Mouse (Mus musculus) liver, embryonic 16.5 days (tissue): ENCODE measurements around the gene Mcf2l. TPM values are rescaled to one million over a fixed set of nuclear protein-coding genes. Genes with fewer than 3 reads are reported as not detected.

Experiments
- ATAC-seq: fragments of 200-750 bp; cut with Nextera tagmentation; 2 replicates; pipeline ENCODE4 v1.8.0; 2017; ENCODE audit warnings: low read depth, mild to moderate bottlenecking, moderate number of reproducible peaks, moderate library complexity
- H3K27ac ChIP-seq: fragments of 300-500 bp; sonication (generic); 2 replicates; pipeline ENCODE4 v1.5.1; 2014; ENCODE audit warnings: mild to moderate bottlenecking, low read length
- H3K27me3 ChIP-seq: fragments of 300-500 bp; sonication (generic); 2 replicates; pipeline ENCODE4 v1.6.1; 2014; ENCODE audit warnings: low read depth, low read length, mixed read lengths; ENCODE audit not compliant: control insufficient read depth, insufficient read depth
- H3K36me3 ChIP-seq: fragments of 300-500 bp; sonication (generic); 2 replicates; pipeline ENCODE4 v1.6.1; 2014; ENCODE audit warnings: mild to moderate bottlenecking; ENCODE audit not compliant: control insufficient read depth, insufficient read depth
- H3K4me1 ChIP-seq: fragments of 300-500 bp; sonication (generic); 2 replicates; pipeline ENCODE4 v1.6.1; 2014; ENCODE audit warnings: low read depth, low read length, mixed read lengths; ENCODE audit not compliant: control insufficient read depth
- H3K4me2 ChIP-seq: fragments of 300-500 bp; sonication (generic); 2 replicates; pipeline ENCODE4 v1.6.1; 2014; ENCODE audit warnings: low read depth, low read length, mixed read lengths
- H3K4me3 ChIP-seq: fragments of 300-500 bp; sonication (generic); 2 replicates; pipeline ENCODE4 v1.5.1; 2014; ENCODE audit warnings: low read depth, mild to moderate bottlenecking, low read length
- H3K9ac ChIP-seq: fragments of 300-500 bp; sonication (generic); 2 replicates; pipeline ENCODE4 v1.6.1; 2014; ENCODE audit warnings: low read depth, low read length
- H3K9me3 ChIP-seq: fragments of 300-500 bp; sonication (generic); replicated peaks from 2 replicates; pipeline ENCODE4 v1.6.1; 2016; ENCODE audit warnings: low read length; ENCODE audit not compliant: control insufficient read depth
- WGBS: fragments of 180-500 bp; shearing (Covaris S2); extraction: QIAGEN DNeasy Blood & Tissue Kit; methylation state at CpG from one replicate; pipeline ENCODE4 v1.1.7; 2014; ENCODE audit not compliant: insufficient replicate concordance; 5-methylcytosine and 5-hydroxymethylcytosine counted together
- polyA plus RNA-seq: library from polyadenylated mRNA; unstranded; fragments of >200 nt; fragmentation: Nextera tagmentation; extraction: Ambion mirVana; gene quantifications from 2 replicates; pipeline ENCODE4 v1.2.1, GENCODE M21; 2015

The Mcf2l gene
- polyA plus RNA-seq, 1 experiment from 2014 or later = 1.3 TPM

DNA sequence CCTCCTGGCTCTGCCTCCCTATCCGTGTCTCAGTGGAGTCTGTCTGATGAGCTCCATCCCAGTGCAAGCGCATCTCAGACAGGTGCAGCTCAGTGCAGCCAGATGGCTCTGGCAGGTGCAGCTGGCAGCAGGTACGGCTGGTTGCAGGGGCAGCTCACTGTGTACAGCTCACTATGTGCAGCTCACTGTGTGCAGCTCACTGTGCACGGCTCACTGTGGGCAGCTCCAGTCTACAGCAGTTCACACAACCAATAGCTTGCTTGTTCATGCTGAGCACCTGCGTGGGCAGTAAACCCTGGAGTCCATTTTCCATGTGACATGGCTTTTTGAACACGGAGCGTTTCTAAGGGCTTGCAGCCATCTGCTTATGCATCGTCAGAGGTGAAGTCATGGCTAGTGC lies 54.4 kb downstream of the Mcf2l start:
- Histone ChIP-seq H3K9ac (no peak overlapping the region), H3K9me3 (no peaks in the 10 kb centered on the region), H3K4me1 (no peaks in the 10 kb centered on the region), H3K27me3 (peaks cover 7% of the 10 kb centered on the region), H3K36me3 (no peaks in the 10 kb centered on the region), H3K4me2 (no peak overlapping the region), H3K4me3 (no peak overlapping the region), H3K27ac (no peak overlapping the region)
- 68% methylated on average over 8 of the region's 8 CpGs for WGBS
- ATAC-seq = no peak

DNA sequence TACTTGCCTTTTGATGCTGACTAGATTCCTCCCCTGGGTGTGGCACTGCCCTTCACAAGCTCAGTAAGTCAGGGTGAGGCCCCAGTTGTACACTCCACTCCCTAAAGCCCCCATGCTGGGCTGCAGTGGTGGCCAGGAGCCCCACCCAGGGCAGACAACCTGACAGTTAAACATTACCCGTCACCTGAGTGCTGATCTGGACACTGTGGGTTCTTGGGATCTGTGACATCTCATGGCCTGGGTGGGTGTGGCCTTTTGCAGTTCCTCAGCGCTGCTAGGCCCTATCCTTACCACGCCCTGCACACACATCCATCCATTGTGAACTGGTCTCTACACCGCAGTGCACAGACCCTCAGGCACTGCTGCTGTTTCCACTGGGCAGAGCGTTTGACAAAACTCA lies 55.3 kb downstream of the Mcf2l start:
- no peaks in the 10 kb centered on the region for H3K4me1 ChIP-seq
- WGBS = 55% methylated on average over 5 of the region's 5 CpGs
- no peak overlapping the region for H3K9ac ChIP-seq
- ATAC-seq = no peak
- H3K27me3 ChIP-seq = peaks cover 4% of the 10 kb centered on the region; the same call in 1 of the 2 replicates
- H3K9me3 ChIP-seq = no peaks in the 10 kb centered on the region
- H3K4me2 ChIP-seq = no peak overlapping the region
- H3K27ac ChIP-seq = no peak overlapping the region
- H3K4me3 ChIP-seq = no peak overlapping the region
- no peaks in the 10 kb centered on the region for H3K36me3 ChIP-seq

- Histone ChIP-seq H3K27me3 (peaks cover 4% of the 10 kb centered on the region; the same call in 1 of the 2 replicates), H3K36me3 (no peaks in the 10 kb centered on the region), H3K4me1 (no peaks in the 10 kb centered on the region), H3K9me3 (no peaks in the 10 kb centered on the region), H3K9ac (no peak overlapping the region), H3K4me3 (no peak overlapping the region), H3K27ac (no peak overlapping the region), H3K4me2 (no peak overlapping the region)
- ATAC-seq = no peak
- WGBS = 15% methylated on average over 5 of the region's 5 CpGs
Measured at GRCm38 (mm10) chr8:12930290-12930689, 56.7 kb downstream of the Mcf2l start.

GRCm38 (mm10) chr8:12931426-12931825 lies 57.8 kb downstream of the Mcf2l start:
- Histone ChIP-seq H3K4me1 (no peaks in the 10 kb centered on the region), H3K9ac (no peak overlapping the region), H3K9me3 (no peaks in the 10 kb centered on the region), H3K36me3 (no peaks in the 10 kb centered on the region), H3K4me3 (no peak overlapping the region), H3K27ac (no peak overlapping the region), H3K4me2 (no peak overlapping the region), H3K27me3 (peaks cover 4% of the 10 kb centered on the region; the same call in 1 of the 2 replicates)
- ATAC-seq = no peak
- WGBS = 52% methylated on average over 11 of the region's 11 CpGs

DNA sequence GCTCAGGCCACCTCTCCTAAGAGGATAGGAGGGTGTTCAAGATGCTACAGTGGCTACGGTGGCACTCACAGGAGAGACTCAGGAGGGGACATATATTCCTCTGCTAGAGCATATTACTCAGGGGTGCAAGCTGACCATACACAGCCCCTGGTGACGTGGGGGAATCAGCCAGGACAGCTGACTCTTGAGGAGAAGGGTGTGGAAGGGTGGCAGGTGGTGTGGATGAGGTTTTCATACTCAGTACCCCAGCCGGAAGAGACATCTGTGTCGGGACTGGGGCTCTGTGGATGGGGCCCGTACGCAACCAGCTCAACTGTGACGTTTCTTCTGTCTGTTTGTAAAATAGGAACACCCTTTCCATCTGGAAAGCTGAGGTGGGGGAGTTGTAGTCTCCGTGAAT lies 58.9 kb downstream of the Mcf2l start:
- H3K4me2 ChIP-seq = no peak overlapping the region
- ATAC-seq = no peak
- H3K27ac ChIP-seq = no peak overlapping the region
- H3K9me3 ChIP-seq = no peaks in the 10 kb centered on the region
- no peak overlapping the region for H3K4me3 ChIP-seq
- WGBS = 65% methylated on average over 8 of the region's 8 CpGs
- H3K4me1 ChIP-seq = no peaks in the 10 kb centered on the region
- no peak overlapping the region for H3K9ac ChIP-seq
- H3K27me3 ChIP-seq = peaks cover 4% of the 10 kb centered on the region; the same call in 1 of the 2 replicates
- no peaks in the 10 kb centered on the region for H3K36me3 ChIP-seq

DNA sequence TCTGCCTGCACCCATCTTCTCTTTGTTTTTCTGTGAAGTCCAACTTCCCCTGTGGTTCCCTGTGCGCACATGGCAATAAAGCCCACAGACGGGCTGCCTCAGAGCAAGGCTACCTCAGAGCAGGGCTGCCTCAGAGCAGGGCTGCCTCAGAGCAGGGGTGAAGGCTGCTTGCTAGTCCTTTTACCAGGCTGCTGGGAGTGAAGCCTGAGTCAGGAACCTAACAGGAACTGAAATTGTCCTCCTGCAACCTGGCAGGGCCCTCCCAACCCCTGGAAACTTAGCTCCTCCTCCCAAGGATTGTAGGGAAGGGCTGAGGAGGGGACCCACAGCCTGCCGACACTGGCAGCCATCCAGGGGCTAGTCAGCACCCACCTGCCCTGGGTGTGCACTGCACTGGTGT lies 60.2 kb downstream of the Mcf2l start:
- no peak overlapping the region for H3K27ac ChIP-seq
- no peak for ATAC-seq
- no peaks in the 10 kb centered on the region for H3K4me1 ChIP-seq
- no peaks in the 10 kb centered on the region for H3K36me3 ChIP-seq
- no peaks in the 10 kb centered on the region for H3K9me3 ChIP-seq
- H3K4me2 ChIP-seq = no peak overlapping the region
- H3K9ac ChIP-seq = no peak overlapping the region
- WGBS = 48% methylated on average over 3 of the region's 3 CpGs
- peaks cover 4% of the 10 kb centered on the region; the same call in 1 of the 2 replicates for H3K27me3 ChIP-seq
- no peak overlapping the region for H3K4me3 ChIP-seq

GRCm38 (mm10) chr8:12934453-12935043 lies 60.9 kb downstream of the Mcf2l start:
- no peaks in the 10 kb centered on the region for H3K36me3 ChIP-seq
- 43% methylated on average over 8 of the region's 8 CpGs for WGBS
- peaks cover 4% of the 10 kb centered on the region; the same call in 1 of the 2 replicates for H3K27me3 ChIP-seq
- H3K4me1 ChIP-seq = no peaks in the 10 kb centered on the region
- no peaks in the 10 kb centered on the region for H3K9me3 ChIP-seq
- no peak overlapping the region for H3K4me2 ChIP-seq
- H3K9ac ChIP-seq = no peak overlapping the region
- no peak overlapping the region for H3K4me3 ChIP-seq
- no peak overlapping the region for H3K27ac ChIP-seq
- ATAC-seq = no peak

GRCm38 (mm10) chr8:12940549-12940948 lies 66.9 kb downstream of the Mcf2l start:
- ATAC-seq = no peak
- Histone ChIP-seq H3K36me3 (no peaks in the 10 kb centered on the region), H3K27me3 (peaks cover 2% of the 10 kb centered on the region; the same call in 1 of the 2 replicates), H3K9me3 (no peaks in the 10 kb centered on the region), H3K27ac (no peak overlapping the region), H3K4me2 (no peak overlapping the region), H3K9ac (no peak overlapping the region), H3K4me1 (no peaks in the 10 kb centered on the region), H3K4me3 (no peak overlapping the region)
- 57% methylated on average over 8 of the region's 8 CpGs for WGBS

GRCm38 (mm10) chr8:12941161-12941926 lies 67.7 kb downstream of the Mcf2l start:
- Histone ChIP-seq H3K4me2 (no peak overlapping the region), H3K27ac (no peak overlapping the region), H3K4me3 (no peak overlapping the region), H3K9me3 (no peaks in the 10 kb centered on the region), H3K9ac (no peak overlapping the region), H3K36me3 (no peaks in the 10 kb centered on the region), H3K4me1 (no peaks in the 10 kb centered on the region), H3K27me3 (peaks cover 2% of the 10 kb centered on the region; the same call in 1 of the 2 replicates)
- no peak for ATAC-seq
- 52% methylated on average over 10 of the region's 10 CpGs for WGBS
